Mouse (Mus musculus) kidney, adult 18-20 months (tissue): ENCODE measurements around the gene Hectd3.

ENCODE experiments used
- DNase-seq: peaks from one replicate; pipeline ENCODE4 v3.0.0; 2021

The Hectd3 gene

DNA sequence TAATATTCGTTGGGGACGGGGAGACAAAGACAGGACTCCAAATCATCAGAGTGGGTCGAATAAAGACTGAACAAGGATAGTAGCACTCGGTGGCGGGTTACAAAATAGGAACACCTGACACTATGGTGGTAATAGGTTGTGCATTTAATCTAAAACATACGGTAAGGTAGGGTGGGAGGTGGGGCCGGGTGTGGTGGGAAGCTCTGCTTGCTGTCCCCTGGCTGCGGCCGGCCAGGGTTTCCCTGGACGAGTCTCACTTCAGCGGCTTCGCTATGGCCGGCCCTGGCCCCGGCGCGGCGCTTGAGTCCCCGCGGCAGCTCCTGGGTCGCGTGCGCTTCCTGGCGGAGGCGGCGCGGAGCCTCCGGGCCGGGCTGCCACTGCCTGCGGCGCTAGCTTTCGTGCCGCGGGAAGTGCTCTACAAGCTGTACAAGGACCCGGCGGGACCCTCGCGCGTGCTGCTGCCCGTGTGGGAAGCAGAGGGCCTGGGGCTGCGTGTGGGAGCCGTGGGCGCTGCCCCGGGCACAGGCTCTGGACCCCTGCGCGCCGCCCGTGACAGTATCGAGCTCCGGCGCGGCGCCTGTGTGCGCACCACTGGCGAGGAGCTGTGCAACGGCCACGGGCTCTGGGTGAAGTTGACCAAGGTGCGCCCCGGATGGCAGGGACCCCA lies at the start of gene Hectd3:
TSS of gene Hectd3 (plus strand) at position 187 of the 667 bp plus-strand sequence.
- DNase-seq, result peak; percentile 76

- peak; percentile 16 for DNase-seq
Observed at GRCm38 (mm10) chr4:116951642-116952041, 43.5 kb upstream of the Hectd3 start.

DNA sequence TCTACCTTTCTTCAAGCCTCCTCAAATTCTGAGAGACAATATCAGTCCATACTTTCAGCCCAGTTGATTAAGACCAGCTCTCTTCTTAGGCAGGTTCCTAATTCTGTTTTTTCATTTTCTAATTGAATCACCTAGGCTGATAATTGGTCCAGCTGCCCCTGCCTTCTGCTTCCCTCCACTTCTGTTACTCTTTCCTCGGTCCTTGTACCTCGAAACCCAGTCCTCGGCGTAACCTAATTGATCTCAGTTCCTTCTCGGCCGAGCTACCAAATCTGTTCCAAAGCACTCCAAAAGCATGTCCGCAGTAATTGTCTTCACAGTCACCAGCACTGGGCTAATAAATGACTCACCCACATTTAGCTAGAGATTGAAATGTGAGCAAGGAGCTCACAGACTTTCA lies 40.2 kb upstream of the Hectd3 start:
- DNase-seq, result no peak

DNA sequence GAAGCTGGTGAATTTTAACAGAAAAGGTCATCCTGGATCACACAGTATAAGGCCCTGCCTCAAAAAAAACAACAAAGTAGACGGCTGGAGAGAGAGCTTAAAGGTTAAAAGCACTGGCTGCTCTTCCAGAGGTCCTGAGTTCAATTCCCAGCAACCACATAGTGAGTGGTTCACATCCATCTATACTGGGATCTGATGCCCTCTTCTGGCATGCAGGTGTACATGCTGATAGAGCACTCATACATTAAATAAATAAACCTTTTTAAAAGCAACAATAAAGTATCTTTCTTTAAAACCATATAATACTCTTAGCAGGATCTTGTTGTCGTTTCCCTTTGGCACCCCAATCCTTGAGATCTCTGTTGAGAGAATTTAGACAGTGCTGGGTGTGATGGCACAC lies 18.6 kb upstream of the Hectd3 start:
- DNase-seq, result no peak

GRCm38 (mm10) chr4:116985681-116986080 lies 9.4 kb upstream of the Hectd3 start:
- DNase-seq, result no peak

- DNase-seq, result peak; percentile 75
Observed at GRCm38 (mm10) chr4:116986400-116987121, 8.6 kb upstream of the Hectd3 start.

DNA sequence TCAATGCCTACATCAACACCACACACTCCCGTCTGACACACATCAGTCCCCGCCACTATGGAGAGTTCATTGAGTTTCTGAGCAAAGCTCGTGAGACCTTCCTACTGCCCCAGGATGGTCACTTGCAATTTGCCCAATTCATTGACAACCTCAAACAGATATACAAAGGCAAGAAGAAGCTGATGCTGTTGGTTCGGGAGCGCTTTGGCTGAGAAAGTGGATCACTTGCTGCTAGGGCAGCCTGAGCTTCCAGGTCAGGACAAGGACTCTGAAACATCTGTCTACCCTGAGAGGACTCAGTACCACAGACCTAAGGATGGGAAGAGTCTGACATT lies 8.0 kb upstream of the Hectd3 start:
- DNase-seq, result no peak

GRCm38 (mm10) chr4:116989731-116990130 lies 5.4 kb upstream of the Hectd3 start:
- DNase-seq, result no peak

GRCm38 (mm10) chr4:116991366-116991765 lies 3.8 kb upstream of the Hectd3 start:
- peak; percentile 88 for DNase-seq

- peak; percentile 97 for DNase-seq
Observed at GRCm38 (mm10) chr4:116993672-116994621, 1.2 kb upstream of the Hectd3 start, which contains the start of gene Urod. Urod (minus strand) TSS chr4:116994413.

DNA sequence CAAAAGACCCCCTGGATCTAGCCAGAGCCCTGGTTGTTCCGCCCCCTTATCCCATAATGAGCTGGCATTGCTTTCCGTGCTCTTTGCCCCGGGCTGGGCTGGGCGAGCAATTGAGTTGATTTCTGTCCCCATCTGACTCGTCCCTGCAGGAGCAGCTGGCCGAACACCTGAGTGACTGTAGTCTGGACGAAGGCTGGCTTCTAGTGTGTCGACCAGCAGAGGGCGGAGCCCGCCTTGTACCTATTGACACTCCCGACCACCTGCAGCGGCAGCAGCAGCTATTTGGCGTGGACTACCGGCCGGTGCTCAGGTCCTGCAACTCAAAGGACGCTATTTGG lies 650 bp downstream of the Hectd3 start:
- peak; percentile 80 for DNase-seq

- no peak for DNase-seq
Observed at GRCm38 (mm10) chr4:116999513-117000154, 4.5 kb downstream of the Hectd3 start.

DNA sequence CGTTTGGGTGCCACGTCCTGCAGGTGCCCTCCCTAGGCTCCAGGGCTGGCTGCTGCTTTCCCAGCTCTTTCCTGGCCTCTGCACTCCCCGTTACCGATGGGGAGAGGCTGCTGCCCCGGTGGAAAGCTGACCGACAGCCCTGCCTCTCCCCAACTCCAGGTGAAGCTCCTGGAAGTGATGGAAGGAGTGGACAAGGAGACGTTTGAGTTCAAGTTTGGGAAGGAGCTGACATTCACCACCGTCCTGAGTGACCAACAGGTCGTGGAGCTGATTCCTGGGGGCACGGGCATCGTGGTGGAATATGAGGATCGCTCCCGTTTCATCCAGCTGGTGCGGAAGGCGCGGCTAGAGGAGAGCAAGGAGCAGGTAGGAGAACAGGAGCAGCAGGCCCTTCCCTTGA lies 6.8 kb downstream of the Hectd3 start:
- no peak for DNase-seq

DNA sequence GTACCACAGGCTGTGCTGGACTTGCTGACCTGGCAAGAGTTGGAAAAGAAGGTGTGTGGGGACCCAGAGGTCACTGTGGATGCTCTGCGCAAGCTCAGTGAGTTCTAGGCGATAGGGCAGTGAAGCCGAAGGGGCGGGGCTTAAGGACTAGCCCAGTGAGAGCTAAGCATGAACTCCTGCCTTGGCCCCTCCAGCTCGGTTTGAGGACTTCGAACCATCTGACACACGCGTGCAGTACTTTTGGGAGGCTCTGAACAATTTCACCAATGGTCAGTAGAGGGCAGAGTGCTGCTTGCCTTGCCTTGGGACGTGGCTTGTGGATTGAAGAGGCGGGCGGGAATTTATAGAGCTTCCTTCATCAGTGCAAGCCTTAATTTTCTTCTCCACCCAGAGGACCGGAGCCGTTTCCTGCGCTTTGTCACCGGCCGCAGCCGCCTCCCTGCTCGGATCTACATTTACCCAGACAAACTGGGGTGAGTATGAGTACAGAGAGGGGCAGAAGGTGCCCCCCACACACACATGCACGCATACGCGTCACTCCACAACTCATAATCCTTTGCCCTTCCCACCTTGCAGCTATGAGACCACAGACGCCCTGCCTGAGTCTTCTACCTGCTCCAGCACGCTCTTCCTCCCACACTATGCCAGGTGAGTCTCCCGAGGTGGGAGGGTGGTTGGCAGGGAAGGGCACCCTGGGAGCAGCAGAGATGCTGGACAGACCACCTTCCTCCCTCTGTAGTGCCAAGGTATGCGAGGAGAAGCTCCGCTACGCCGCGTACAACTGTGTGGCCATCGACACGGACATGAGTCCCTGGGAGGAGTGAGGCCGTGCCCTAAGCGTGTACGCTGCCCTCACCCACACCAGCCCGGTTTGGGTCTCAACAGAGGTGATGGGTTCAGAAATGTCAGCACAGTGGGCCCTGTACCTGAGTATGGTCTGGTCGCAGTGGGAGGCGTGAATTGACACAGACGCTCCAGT lies 7.7 kb downstream of the Hectd3 start:
- peak; percentile 66 for DNase-seq

DNA sequence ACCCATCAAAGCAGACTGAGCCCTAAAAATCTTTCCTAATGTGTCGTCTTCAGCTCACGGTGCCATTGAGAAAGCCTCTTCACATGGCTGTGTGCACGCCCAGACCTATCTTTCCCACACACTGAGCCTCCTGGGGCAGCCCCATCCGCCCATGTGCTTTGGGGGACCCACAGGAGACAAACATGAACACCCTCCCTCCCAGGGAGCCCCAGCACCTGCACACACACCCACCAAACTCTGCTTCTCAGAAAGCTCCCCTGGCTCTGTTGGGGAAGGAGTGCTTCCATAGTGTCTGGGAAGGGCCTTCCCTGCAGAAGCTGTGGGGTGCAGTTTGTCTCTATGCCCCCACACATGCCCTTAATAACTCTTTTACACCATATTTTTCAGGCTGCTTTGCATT lies 9.5 kb downstream of the Hectd3 start:
- DNase-seq, result no peak

- no peak for DNase-seq
Observed at GRCm38 (mm10) chr4:117005611-117006400, 10.7 kb downstream of the Hectd3 start.

DNA sequence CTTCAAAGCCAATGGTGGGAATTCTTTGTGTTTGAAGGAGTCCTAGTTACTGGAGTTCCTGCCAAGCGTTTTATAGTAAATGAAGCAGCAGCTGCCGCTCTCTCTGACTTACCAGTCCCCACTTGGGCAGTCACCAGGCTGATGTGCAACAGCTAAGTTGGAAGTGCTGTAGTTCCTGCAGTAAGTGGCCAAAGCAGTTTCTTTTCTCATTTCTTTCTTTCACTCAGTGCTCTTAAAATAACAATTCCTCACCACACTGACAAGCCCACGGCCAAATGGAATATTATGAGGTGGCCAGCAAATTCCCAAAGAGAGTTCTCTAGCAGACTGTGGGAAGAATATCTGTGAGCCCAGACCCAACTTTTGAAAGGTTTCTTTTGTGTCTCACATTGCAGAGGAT lies 11.9 kb downstream of the Hectd3 start:
- DNase-seq, result no peak

GRCm38 (mm10) chr4:117010231-117010630 lies 15.1 kb downstream of the Hectd3 start:
- DNase-seq, result no peak

- DNase-seq, result no peak
Observed at GRCm38 (mm10) chr4:117013596-117013995, 18.5 kb downstream of the Hectd3 start.

DNA sequence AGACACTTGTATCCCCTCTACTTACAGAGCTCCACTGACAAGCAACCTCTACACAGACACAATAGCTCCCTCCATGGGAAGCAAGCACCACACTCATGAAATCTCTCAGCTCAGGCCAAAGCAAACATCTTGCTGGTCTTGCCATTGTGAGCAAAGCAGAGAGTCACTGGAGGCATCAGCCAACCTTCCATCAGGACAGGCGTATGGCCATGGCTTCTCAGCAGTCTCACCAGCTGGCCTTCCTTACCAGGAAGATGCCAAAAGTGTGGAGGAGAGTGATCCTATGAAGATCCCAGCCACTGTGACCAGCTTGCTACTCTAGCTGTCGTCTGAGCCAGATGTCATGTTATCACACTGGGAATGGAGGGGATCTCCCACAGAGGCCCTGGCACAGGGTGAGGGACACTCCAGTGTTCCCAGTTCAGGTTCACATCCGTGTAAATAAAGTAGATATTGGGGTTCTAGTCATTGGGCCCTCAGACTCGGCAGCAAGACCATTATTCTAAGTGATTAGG lies 19.8 kb downstream of the Hectd3 start:
- no peak for DNase-seq

- no peak for DNase-seq
Observed at GRCm38 (mm10) chr4:117017738-117018137, 22.6 kb downstream of the Hectd3 start.
